Mouse (Mus musculus): Measurements from ENCODE around the gene Ola1. TPM values are rescaled to one million over a fixed set of nuclear protein-coding genes. Genes with fewer than 3 reads are reported as not detected.

Gene Ola1
- polyA plus RNA-seq, 1 experiment from 2014 or later = 84.5 TPM

DNA sequence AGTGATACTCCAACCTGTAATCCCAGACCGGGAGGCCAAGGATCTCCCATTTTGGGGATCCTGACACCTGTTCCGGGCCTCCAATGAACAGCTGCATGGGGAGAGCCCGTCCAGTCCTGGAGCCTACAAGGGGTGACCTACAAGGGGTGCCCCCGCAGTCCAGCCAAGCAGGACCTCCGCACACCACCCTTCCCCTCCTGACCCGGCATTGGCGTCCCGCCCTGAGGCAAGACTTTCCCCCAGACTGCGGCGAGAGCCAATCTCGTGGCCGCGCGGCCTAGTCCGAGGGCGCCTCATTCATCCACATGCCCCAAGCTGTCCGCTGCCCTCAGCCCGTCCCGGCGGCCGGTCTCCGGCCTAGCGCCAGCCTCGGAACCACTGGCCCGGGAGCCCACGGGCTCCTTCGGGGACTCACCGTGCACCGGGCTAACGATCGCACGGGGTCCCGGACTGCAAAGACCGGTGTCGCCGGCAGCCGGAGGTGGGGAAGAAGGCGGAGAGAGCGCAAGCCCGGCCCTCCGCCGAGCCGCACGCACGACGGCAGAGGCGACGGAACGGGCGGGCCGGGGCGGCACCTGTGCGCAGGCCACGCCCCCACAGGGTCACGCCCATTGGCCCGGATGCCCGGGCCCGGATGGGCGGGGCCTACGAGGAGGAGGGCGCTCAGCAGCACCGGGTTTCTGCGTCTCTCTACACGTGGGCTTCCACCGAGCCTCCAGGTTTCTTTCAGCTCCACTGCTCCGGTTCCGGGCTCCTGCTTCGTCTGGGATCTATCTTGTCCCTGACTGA is 4.7 kb downstream of the Ola1 start:
- H3K4me1 ChIP-seq = peaks cover 13% of the 10 kb centered on the region
- peak; percentile 95 for ATAC-seq (ENCODE audit: low FRiP score, low read depth)
- no peak overlapping the region for H3K27ac ChIP-seq
- H3K36me3 ChIP-seq = peaks cover 5% of the 10 kb centered on the region; the same call in 1 of the 2 replicates
- H3K4me2 ChIP-seq (replicated peaks) = peak overlapping the region; percentile 94
- WGBS = under 1% methylated on average over 66 of the region's 68 CpGs
- H3K9me3 ChIP-seq = no peaks in the 10 kb centered on the region
- peak overlapping the region; percentile 77 for H3K4me3 ChIP-seq
- no peaks in the 10 kb centered on the region for H3K27me3 ChIP-seq (replicated peaks)
- H3K9ac ChIP-seq = peak overlapping the region; percentile 86

DNA sequence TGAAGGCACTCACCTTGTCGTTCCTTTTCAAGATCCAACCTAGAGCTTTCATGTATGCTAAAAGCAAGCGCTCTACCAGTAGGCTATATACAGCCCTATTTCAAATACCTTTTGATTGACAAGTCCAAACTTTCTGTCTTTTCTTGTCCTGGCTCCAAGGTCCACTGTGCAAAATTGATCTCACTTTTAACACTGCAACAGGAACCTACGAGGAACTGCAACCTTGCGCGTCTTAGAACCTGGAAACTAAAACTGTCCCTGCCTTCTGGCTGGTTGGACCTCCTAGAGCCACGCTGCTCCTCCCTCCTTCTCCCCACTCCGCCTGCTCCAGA is 5.2 kb downstream of the Ola1 start:
- H3K27ac ChIP-seq = no peak overlapping the region
- ATAC-seq (ENCODE audit: low FRiP score, low read depth) = no peak
- H3K27me3 ChIP-seq (replicated peaks) = no peaks in the 10 kb centered on the region
- peak overlapping the region; percentile 77 for H3K4me3 ChIP-seq
- peaks cover 5% of the 10 kb centered on the region; the same call in 1 of the 2 replicates for H3K36me3 ChIP-seq
- H3K9me3 ChIP-seq = no peaks in the 10 kb centered on the region
- H3K4me2 ChIP-seq (replicated peaks) = peak overlapping the region; percentile 94
- WGBS = 25% methylated on average over 7 of the region's 7 CpGs
- peaks cover 13% of the 10 kb centered on the region for H3K4me1 ChIP-seq
- peak overlapping the region; percentile 86 for H3K9ac ChIP-seq

DNA sequence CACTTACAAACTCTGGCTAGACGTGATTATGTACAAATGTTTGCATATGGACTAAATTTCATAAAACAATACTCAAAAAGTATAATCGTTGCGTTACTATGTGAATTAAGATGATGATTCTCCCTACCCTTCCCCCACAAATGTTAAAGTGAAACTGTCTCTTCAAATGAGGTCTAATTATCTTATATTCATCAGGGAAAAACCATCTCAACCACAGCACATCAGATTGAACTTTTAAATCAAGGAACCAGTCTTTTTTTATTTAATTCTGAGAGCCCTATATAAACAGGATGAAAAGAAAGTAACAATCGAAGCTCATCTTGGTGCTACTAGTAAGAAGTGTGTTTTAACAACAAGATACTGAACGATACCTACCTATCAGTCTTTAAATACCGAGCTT is 14.4 kb downstream of the Ola1 start:
- Histone ChIP-seq H3K36me3 (peaks cover 7% of the 10 kb centered on the region; the same call in 1 of the 2 replicates), H3K27me3 (replicated peaks) (no peaks in the 10 kb centered on the region), H3K9ac (no peak overlapping the region), H3K4me3 (no peak overlapping the region), H3K27ac (no peak overlapping the region), H3K9me3 (no peaks in the 10 kb centered on the region), H3K4me2 (replicated peaks) (no peak overlapping the region), H3K4me1 (no peaks in the 10 kb centered on the region)
- ATAC-seq (ENCODE audit: low FRiP score, low read depth) = no peak
- 90% methylated on average over 6 of the region's 6 CpGs for WGBS

DNA sequence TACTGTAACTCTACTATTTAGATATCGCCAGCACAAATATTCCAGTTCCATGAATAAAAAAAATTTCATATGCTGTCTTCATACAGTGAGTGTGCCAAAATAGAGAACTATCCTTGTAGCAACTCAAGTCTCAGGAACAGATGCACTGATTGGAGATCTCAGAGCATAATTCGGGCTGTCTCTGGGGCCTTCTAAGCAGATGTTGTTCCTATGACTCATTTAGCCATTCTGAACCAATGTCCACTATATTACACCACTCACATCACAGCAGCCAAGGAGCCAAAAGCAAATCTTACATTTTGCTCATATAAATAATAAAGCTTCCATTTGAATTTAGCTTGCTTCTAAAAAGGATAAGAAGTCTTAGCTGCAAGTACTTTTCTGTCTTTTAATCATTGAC is 30.2 kb downstream of the Ola1 start:
- Histone ChIP-seq H3K9ac (no peak overlapping the region), H3K4me2 (replicated peaks) (no peak overlapping the region), H3K27ac (no peak overlapping the region), H3K27me3 (replicated peaks) (no peaks in the 10 kb centered on the region), H3K4me3 (no peak overlapping the region), H3K9me3 (no peaks in the 10 kb centered on the region), H3K36me3 (no peaks in the 10 kb centered on the region), H3K4me1 (no peaks in the 10 kb centered on the region)
- no peak for ATAC-seq (ENCODE audit: low FRiP score, low read depth)
- WGBS = over 99% methylated on average over 2 of the region's 2 CpGs

DNA sequence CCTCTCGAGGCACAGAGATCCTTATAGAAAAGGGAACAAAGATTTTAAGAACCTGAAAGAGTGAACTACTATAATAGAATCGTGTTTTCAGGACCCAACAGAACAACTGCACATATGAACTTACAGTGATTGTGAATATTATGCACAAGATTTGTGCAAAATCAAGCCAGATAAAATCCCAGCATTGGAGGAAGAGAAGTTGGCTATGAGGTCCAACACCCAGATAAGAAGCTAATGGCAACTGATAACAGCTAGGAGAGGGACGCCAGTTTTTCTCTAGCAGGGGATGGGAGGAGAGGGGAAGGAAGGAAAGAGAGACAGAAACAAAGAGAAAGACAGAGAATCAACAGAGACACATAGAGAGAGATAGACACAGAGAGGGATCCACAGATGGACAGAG is 33.5 kb downstream of the Ola1 start:
- no peak overlapping the region for H3K4me3 ChIP-seq
- no peak overlapping the region for H3K4me2 ChIP-seq (replicated peaks)
- no peaks in the 10 kb centered on the region for H3K27me3 ChIP-seq (replicated peaks)
- WGBS = 85% methylated on average over 3 of the region's 3 CpGs
- no peaks in the 10 kb centered on the region for H3K36me3 ChIP-seq
- H3K9ac ChIP-seq = no peak overlapping the region
- no peak overlapping the region for H3K27ac ChIP-seq
- H3K9me3 ChIP-seq = no peaks in the 10 kb centered on the region
- ATAC-seq (ENCODE audit: low FRiP score, low read depth) = no peak
- no peaks in the 10 kb centered on the region for H3K4me1 ChIP-seq

DNA sequence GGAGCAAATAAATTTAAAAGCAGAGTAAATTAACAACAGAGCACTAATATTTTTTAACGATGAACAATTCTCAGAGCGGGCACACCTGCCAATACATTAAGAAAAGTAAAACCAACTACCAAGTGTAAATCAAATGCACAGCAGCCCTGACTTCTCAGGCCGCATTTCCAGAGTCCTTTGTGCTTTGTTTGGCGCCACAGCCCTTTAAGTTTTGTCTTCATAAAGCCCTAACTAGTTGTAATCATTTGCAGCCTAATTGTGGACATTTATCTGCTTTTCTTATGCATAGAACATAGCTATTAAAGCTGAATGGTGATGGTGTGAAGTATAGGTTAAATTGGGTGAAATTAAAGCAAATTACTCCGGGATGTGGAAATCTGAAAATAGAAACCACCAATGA is 49.2 kb downstream of the Ola1 start:
- no peaks in the 10 kb centered on the region for H3K36me3 ChIP-seq
- ATAC-seq (ENCODE audit: low FRiP score, low read depth) = no peak
- H3K27ac ChIP-seq = no peak overlapping the region
- H3K9me3 ChIP-seq = no peaks in the 10 kb centered on the region
- no peak overlapping the region for H3K4me3 ChIP-seq
- no peaks in the 10 kb centered on the region for H3K4me1 ChIP-seq
- H3K9ac ChIP-seq = no peak overlapping the region
- no peaks in the 10 kb centered on the region for H3K27me3 ChIP-seq (replicated peaks)
- WGBS = 51% methylated on average over 5 of the region's 5 CpGs
- no peak overlapping the region for H3K4me2 ChIP-seq (replicated peaks)

DNA sequence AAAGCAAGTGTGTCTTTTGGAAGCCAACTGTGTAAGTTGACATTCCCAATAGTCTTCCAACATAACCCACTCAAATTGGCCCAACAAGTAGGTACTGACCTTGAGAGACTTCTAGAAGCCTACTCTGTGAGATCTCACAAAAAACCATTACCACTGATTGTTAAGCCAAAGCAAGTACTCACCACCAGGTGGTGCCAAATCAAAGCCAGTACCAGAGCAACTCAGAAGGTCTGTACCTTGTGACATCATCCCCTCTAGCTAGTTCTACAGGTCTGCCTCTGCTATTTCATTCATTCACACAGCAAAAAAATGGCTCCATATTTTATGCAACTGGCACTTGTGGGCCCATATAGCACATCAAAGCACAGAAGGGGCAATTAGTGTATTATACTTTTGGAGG is 51.6 kb downstream of the Ola1 start:
- Histone ChIP-seq H3K27ac (no peak overlapping the region), H3K9me3 (no peaks in the 10 kb centered on the region), H3K4me1 (no peaks in the 10 kb centered on the region), H3K4me2 (replicated peaks) (no peak overlapping the region), H3K27me3 (replicated peaks) (no peaks in the 10 kb centered on the region), H3K36me3 (no peaks in the 10 kb centered on the region), H3K4me3 (no peak overlapping the region), H3K9ac (no peak overlapping the region)
- no peak for ATAC-seq (ENCODE audit: low FRiP score, low read depth)

DNA sequence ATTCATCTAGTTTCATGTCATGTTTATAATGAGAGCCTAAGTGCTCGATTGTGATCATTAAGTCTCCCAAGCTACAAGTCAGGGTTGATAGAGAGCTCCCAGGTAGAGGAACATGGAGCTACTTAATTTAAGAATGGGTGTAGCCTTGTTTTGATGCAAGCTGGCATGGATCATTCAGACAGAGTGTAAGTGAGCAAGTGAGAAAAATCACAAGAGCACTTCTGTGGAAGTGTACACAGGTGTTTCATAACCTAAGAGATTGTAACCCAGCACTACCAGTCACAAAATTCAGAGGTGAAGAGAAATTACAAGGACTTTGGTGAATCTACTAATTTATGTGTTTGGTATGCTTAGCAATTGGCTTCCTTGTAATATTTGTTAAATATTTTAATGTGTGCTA is 54.1 kb downstream of the Ola1 start:
- WGBS = 80% methylated on average over 1 of the region's 1 CpGs
- ATAC-seq (ENCODE audit: low FRiP score, low read depth) = no peak
- H3K4me3 ChIP-seq = no peak overlapping the region
- no peaks in the 10 kb centered on the region for H3K9me3 ChIP-seq
- no peak overlapping the region for H3K9ac ChIP-seq
- H3K36me3 ChIP-seq = no peaks in the 10 kb centered on the region
- H3K4me2 ChIP-seq (replicated peaks) = no peak overlapping the region
- H3K27me3 ChIP-seq (replicated peaks) = no peaks in the 10 kb centered on the region
- H3K4me1 ChIP-seq = no peaks in the 10 kb centered on the region
- H3K27ac ChIP-seq = no peak overlapping the region

DNA sequence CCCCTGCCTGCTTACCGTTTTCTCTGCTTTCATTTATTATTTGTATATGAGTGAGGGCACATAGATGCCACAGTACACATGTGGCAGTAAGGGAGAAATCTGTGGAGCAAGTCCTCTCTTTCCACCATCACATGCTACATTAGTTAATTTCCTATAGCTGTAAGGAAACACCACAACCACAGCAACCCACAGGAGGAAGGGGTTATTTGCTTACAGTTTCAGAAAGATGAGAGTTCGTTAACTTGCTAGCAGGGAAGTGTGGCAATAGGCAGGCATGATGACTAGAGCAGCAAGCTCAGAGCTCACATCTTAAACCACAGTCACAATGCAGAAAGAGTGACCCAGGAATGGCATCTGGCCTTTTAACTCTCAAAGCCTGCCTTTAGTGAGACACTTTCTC is 58.0 kb downstream of the Ola1 start:
- no peaks in the 10 kb centered on the region for H3K27me3 ChIP-seq (replicated peaks)
- H3K4me2 ChIP-seq (replicated peaks) = no peak overlapping the region
- H3K4me1 ChIP-seq = peaks cover 4% of the 10 kb centered on the region; the same call in 1 of the 2 replicates
- no peak overlapping the region for H3K9ac ChIP-seq
- H3K9me3 ChIP-seq = peaks cover 3% of the 10 kb centered on the region; the same call in 1 of the 2 replicates
- ATAC-seq (ENCODE audit: low FRiP score, low read depth) = no peak
- H3K4me3 ChIP-seq = no peak overlapping the region
- peaks cover 6% of the 10 kb centered on the region for H3K36me3 ChIP-seq
- 86% methylated on average over 2 of the region's 2 CpGs for whole genome bisulfite sequencing
- H3K27ac ChIP-seq = no peak overlapping the region

DNA sequence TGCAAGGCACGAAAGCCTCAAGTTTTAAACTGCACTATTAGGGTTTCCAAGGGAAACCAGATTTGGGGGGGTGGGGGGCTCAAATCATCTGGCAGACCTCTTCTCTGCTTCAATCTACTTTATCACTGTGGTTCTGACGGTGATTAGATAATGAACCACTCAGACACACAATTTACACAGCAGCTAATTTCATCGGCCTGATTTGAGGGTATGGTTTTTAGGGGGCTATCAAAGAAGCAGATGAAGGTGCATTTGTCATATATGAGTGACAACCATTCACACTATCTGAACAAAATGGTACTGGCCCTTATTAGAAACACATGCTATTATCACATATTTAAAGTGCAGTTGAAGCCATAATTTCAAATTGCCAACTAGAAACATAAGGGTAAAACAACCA is 61.5 kb downstream of the Ola1 start:
- H3K4me3 ChIP-seq = no peak overlapping the region
- peaks cover 3% of the 10 kb centered on the region; the same call in 1 of the 2 replicates for H3K9me3 ChIP-seq
- WGBS = 87% methylated on average over 3 of the region's 3 CpGs
- H3K4me1 ChIP-seq = peaks cover 4% of the 10 kb centered on the region; the same call in 1 of the 2 replicates
- H3K9ac ChIP-seq = no peak overlapping the region
- no peak overlapping the region for H3K27ac ChIP-seq
- peaks cover 10% of the 10 kb centered on the region for H3K36me3 ChIP-seq
- no peak overlapping the region for H3K4me2 ChIP-seq (replicated peaks)
- H3K27me3 ChIP-seq (replicated peaks) = no peaks in the 10 kb centered on the region
- ATAC-seq (ENCODE audit: low FRiP score, low read depth) = no peak

DNA sequence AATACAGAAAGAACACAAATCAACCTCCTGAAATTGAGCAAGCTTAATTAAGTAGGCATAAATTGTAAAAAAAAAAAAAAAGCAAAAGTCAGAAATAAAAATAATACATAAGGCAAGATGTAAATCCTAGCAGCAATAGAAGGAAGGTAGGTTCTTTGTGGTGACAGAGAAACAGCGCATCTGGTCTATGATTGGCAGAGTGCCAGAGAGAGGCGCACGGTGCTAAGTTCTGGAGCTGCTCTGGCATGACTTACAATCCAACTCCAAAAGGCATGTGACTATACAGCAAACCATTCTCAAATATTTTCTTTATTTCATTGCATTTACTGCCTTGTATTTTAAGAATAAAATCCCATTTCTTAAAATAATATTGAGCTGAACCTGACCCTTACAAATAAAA is 68.2 kb downstream of the Ola1 start:
- no peak overlapping the region for H3K4me3 ChIP-seq
- no peaks in the 10 kb centered on the region for H3K4me1 ChIP-seq
- peaks cover 4% of the 10 kb centered on the region; the same call in 1 of the 2 replicates for H3K36me3 ChIP-seq
- no peaks in the 10 kb centered on the region for H3K9me3 ChIP-seq
- H3K27ac ChIP-seq = no peak overlapping the region
- no peak overlapping the region for H3K4me2 ChIP-seq (replicated peaks)
- no peak overlapping the region for H3K9ac ChIP-seq
- no peak for ATAC-seq (ENCODE audit: low FRiP score, low read depth)
- no peaks in the 10 kb centered on the region for H3K27me3 ChIP-seq (replicated peaks)
- WGBS = 76% methylated on average over 3 of the region's 3 CpGs

DNA sequence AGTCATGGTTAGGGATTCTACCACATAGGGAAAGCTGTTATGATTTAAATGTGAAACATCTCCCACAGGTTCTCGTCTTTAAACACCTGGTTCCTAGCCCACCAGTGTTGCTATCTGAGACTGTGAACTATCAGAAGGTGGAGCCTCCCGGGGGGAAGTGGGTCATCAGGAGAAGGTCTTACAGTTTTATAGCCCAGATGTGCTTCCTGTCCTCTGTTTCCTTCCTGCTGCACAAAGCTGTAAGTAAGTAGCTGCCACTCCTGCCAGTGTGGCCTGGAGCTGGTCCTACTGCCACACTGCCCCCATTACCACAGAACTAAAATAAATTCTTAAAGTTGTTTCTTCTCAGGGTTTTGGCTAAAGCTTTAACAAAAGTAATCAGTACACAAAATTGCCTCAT is 72.6 kb downstream of the Ola1 start:
- H3K36me3 ChIP-seq = no peaks in the 10 kb centered on the region
- H3K4me2 ChIP-seq (replicated peaks) = no peak overlapping the region
- no peaks in the 10 kb centered on the region for H3K9me3 ChIP-seq
- 54% methylated on average over 2 of the region's 2 CpGs for WGBS
- H3K4me3 ChIP-seq = no peak overlapping the region
- H3K27ac ChIP-seq = no peak overlapping the region
- H3K4me1 ChIP-seq = peaks cover 8% of the 10 kb centered on the region
- no peak for ATAC-seq (ENCODE audit: low FRiP score, low read depth)
- H3K27me3 ChIP-seq (replicated peaks) = no peaks in the 10 kb centered on the region; the same call in 1 of the 2 replicates
- no peak overlapping the region for H3K9ac ChIP-seq

DNA sequence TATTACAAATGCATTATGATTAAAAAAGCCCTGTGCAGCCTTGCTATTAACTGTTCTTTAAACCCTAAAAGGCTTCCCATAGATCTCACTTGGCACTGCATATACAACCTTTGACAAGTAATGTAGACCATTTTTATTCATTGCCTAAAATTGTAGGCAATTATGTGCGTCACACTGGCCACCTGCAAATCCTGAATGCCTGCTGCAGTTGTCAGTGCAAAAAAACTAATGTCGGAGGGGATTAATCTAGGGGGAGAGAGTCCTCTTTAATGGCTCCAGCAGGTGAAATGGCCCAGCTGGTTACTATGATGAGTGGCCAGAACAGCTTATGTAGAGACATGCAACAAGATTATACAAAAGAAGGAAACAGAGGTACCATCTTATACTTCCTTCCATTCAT is 75.0 kb downstream of the Ola1 start:
- Histone ChIP-seq H3K4me2 (replicated peaks) (no peak overlapping the region), H3K4me3 (no peak overlapping the region), H3K9ac (no peak overlapping the region), H3K36me3 (no peaks in the 10 kb centered on the region), H3K9me3 (no peaks in the 10 kb centered on the region), H3K27me3 (replicated peaks) (no peaks in the 10 kb centered on the region; the same call in 1 of the 2 replicates), H3K27ac (no peak overlapping the region), H3K4me1 (peaks cover 15% of the 10 kb centered on the region)
- 16% methylated on average over 2 of the region's 2 CpGs for WGBS
- ATAC-seq (ENCODE audit: low FRiP score, low read depth) = no peak
